Mouse (Mus musculus) CH12F3 (cell line): Measurements from ENCODE around the gene Plxnd1.

Experiments used
- in situ Hi-C: fragments of 300-500 bp; cut with MboI; formaldehyde crosslinking; loops from 2 replicates; pipeline ENCODE4 v1.14.3; 2020; ENCODE audit warnings: low sequenced_read_pairs

Plxnd1 gene

GRCm38 (mm10) chr6:116002311-116003104 lies 7.7 kb upstream of the Plxnd1 start:
- in situ Hi-C loops: no loop called here

GRCm38 (mm10) chr6:116000851-116001250 lies 6.0 kb upstream of the Plxnd1 start:
- in situ Hi-C loops: no loop called here

- in situ Hi-C loops: loop anchor here (10.0 kb wide), 1 partner anchor 104 kb away; no protein-coding TSS in a partner anchor
These were observed 4.4 kb upstream of the Plxnd1 start for GRCm38 (mm10) chr6:115999227-115999626.

- in situ Hi-C loops: loop anchor here (10.0 kb wide), 1 partner anchor 104 kb away; no protein-coding TSS in a partner anchor
These were observed 4.0 kb upstream of the Plxnd1 start for GRCm38 (mm10) chr6:115998758-115999157.

GRCm38 (mm10) chr6:115997726-115998311 lies 3.0 kb upstream of the Plxnd1 start:
- in situ Hi-C loops: loop anchor here (10.0 kb wide), 1 partner anchor 103 kb away; no protein-coding TSS in a partner anchor

GRCm38 (mm10) chr6:115996171-115996851 lies 1.5 kb upstream of the Plxnd1 start:
- in situ Hi-C loops: loop anchor here (10.0 kb wide), 1 partner anchor 102 kb away; no protein-coding TSS in a partner anchor

GRCm38 (mm10) chr6:115995531-115995941 lies 731 bp upstream of the Plxnd1 start:
- in situ Hi-C loops: loop anchor here (10.0 kb wide), 1 partner anchor 101 kb away; no protein-coding TSS in a partner anchor

GRCm38 (mm10) chr6:115994146-115994876 lies 494 bp downstream of the Plxnd1 start:
- in situ Hi-C loops: loop anchor here (10.0 kb wide), 1 partner anchor 100 kb away; no protein-coding TSS in a partner anchor

GRCm38 (mm10) chr6:115993463-115994145 lies 1.2 kb downstream of the Plxnd1 start:
- in situ Hi-C loops: loop anchor here (10.0 kb wide), 1 partner anchor 99 kb away; no protein-coding TSS in a partner anchor

GRCm38 (mm10) chr6:115992981-115993380 lies 1.8 kb downstream of the Plxnd1 start:
- in situ Hi-C loops: loop anchor here (10.0 kb wide), 1 partner anchor 98 kb away; no protein-coding TSS in a partner anchor

GRCm38 (mm10) chr6:115991881-115992620 lies 2.8 kb downstream of the Plxnd1 start:
- in situ Hi-C loops: loop anchor here (10.0 kb wide), 1 partner anchor 97 kb away; no protein-coding TSS in a partner anchor

- in situ Hi-C loops: loop anchor here (10.0 kb wide), 1 partner anchor 96 kb away; no protein-coding TSS in a partner anchor
These were observed 3.5 kb downstream of the Plxnd1 start for GRCm38 (mm10) chr6:115991108-115991880.

- in situ Hi-C loops: loop anchor here (10.0 kb wide), 1 partner anchor 96 kb away; no protein-coding TSS in a partner anchor
These were observed 4.3 kb downstream of the Plxnd1 start for GRCm38 (mm10) chr6:115990479-115990878.

GRCm38 (mm10) chr6:115990056-115990455 lies 4.7 kb downstream of the Plxnd1 start:
- in situ Hi-C loops: loop anchor here (10.0 kb wide), 1 partner anchor 95 kb away; no protein-coding TSS in a partner anchor

- in situ Hi-C loops: loop anchor here (10.0 kb wide), 1 partner anchor 95 kb away; no protein-coding TSS in a partner anchor
These were observed 5.2 kb downstream of the Plxnd1 start for GRCm38 (mm10) chr6:115989607-115990006.

- in situ Hi-C loops: no loop called here
These were observed 5.8 kb downstream of the Plxnd1 start for GRCm38 (mm10) chr6:115989032-115989431.

GRCm38 (mm10) chr6:115987096-115987747 lies 7.6 kb downstream of the Plxnd1 start:
- in situ Hi-C loops: no loop called here
